In the genomic region with DNA sequence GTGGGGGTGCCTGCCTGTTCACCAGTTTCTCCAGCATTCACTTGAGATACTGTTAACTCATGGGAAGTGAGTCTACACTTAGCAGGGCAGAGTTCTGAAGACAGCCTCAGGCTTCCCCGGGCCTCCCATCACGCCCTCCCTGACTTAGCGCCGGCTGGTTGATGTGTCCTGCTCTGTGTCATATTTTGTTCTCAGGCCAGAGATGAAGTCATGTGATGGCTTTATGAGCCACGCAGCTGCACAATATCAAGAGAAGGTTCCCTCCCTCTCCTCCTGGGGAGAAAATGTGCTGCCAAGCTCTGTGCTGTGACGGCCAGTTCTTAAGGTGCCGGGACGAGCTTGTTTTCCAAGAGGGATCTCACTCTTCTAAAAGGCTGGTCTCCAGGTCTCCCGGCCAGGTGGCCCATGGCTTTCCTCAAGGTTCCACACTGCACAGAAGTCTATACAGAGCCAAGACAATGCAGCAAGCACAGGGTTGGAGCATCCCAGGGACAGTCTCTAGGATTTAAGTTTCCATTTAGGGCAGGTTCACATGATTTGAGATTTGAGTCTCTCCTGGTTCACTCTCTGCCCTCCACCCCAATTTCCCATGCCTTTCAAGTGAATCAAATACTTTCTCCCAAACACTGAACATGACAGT, we compare ENCODE assay signal across 9 mouse cellular contexts.
DNase-seq lines count a peak whose midpoint lies in the region; ATAC-seq and TF ChIP-seq lines count a peak whose summit lies in the region.
"Had no signal": no experiment of that assay in that cellular context is flagged by ENCODE, and none has a peak within 500 bp of the region (broad histone marks: within the 10 kb centered on the region; RNA-seq: fewer than 3 reads in every experiment).

No protein-coding gene starts in this region.

- 77% methylated on average over 9 of the region's 9 CpGs for WGBS in heart, embryonic 10.5 days
- 40% methylated on average over 9 of the region's 9 CpGs for WGBS in heart, adult 2 months
- 49% methylated on average over 9 of the region's 9 CpGs for WGBS in kidney, postnatal 0 days

- TF ChIP-seq EP300 in heart, adult 2 months (IDR thresholded peaks at IDR 0.05; ENCODE audit: insufficient read depth, low read depth, low read length): peak; percentile 87

- H3K27me3 ChIP-seq in heart, embryonic 10.5 days (ENCODE audit: insufficient read depth, poor library complexity, severe bottlenecking): no peaks in the 10 kb centered on the region
- H3K27me3 ChIP-seq in heart, adult 2 months (ENCODE audit: control insufficient read depth, insufficient read depth, low read length): no peaks in the 10 kb centered on the region
- no peaks in the 10 kb centered on the region for H3K27me3 ChIP-seq in kidney, postnatal 0 days (ENCODE audit: insufficient read depth, low read length)

- TF ChIP-seq POLR2A in heart, adult 2 months (IDR thresholded peaks at IDR 0.05; ENCODE audit: insufficient read depth, low read depth, low read length): no peak

- no peaks in the 10 kb centered on the region for H3K36me3 ChIP-seq in heart, embryonic 10.5 days
- no peaks in the 10 kb centered on the region for H3K36me3 ChIP-seq in heart, adult 2 months (ENCODE audit: control insufficient read depth, insufficient read depth, low read length)
- H3K36me3 ChIP-seq in kidney, postnatal 0 days (ENCODE audit: insufficient read depth, low read length): no peaks in the 10 kb centered on the region

- peaks cover 3% of the 10 kb centered on the region for H3K4me1 ChIP-seq in heart, embryonic 10.5 days
- H3K4me1 ChIP-seq in heart, adult 2 months (ENCODE audit: control insufficient read depth, insufficient read depth, low read length): no peaks in the 10 kb centered on the region
- 0 out of 2 replicates have a peak, but pooled peaks cover 2% of the 10 kb centered on the region for H3K4me1 ChIP-seq in kidney, postnatal 0 days (replicated peaks; ENCODE audit: insufficient read depth, low read length)

- no peak overlapping the region for H3K9ac ChIP-seq in heart, adult 2 months (ENCODE audit: low read depth, low read length)
- H3K9ac ChIP-seq in kidney, postnatal 0 days (ENCODE audit: low read depth, low read length): no peak overlapping the region

- no peaks in the 10 kb centered on the region for H3K79me2 ChIP-seq in heart, adult 2 months (replicated peaks; ENCODE audit: control insufficient read depth, insufficient read depth, low read length)

- no peak overlapping the region; the same call in 1 of the 2 replicates for H3K27ac ChIP-seq in heart, embryonic 10.5 days
- H3K27ac ChIP-seq in heart, adult 2 months: peak overlapping the region; percentile 54
- H3K27ac ChIP-seq in kidney, postnatal 0 days: no peak overlapping the region
- no peak overlapping the region for H3K27ac ChIP-seq in left cerebral cortex, adult 2 months
- H3K27ac ChIP-seq: macrophage had no signal

- ATAC-seq in kidney, postnatal 0 days (replicated peaks; ENCODE audit: low FRiP score, low read depth): peak; percentile 72; the same call in 1 of the 2 replicates
- ATAC-seq in activated CD4-positive, CD25-positive, alpha-beta regulatory T cell, adult 4 months: no peak

- intact Hi-C loops in heart, adult 2 months (cut with DNase I): no loop called here
- intact Hi-C loops in left cerebral cortex, adult 2 months (cut with DNase I): no loop called here

- DNase-seq in heart, adult 11 months: peak; percentile 99
- no peak for DNase-seq in heart, embryonic 10.5 days (ENCODE audit: low spot score)
- peak; percentile 70 to 83 for DNase-seq in heart, adult 2 months
- DNase-seq in kidney, postnatal 0 days (ENCODE audit: low spot score): peak; percentile 88
- DNase-seq in skeletal muscle tissue, adult 2 months (ENCODE audit: low read depth, low spot score): peak; percentile 86
- DNase-seq in cerebellum, postnatal 4 days (ENCODE audit: low spot score in 2 of 2): no peak
- DNase-seq in left cerebral cortex, adult 2 months (ENCODE audit: extremely low spot score in 1 of 2, low spot score in 2 of 2): no peak

- TF ChIP-seq CTCF in heart, adult 2 months (IDR thresholded peaks at IDR 0.05): no peak
- TF ChIP-seq CTCF in kidney, postnatal 0 days (IDR thresholded peaks at IDR 0.05; ENCODE audit: low read depth): no peak
- no peak for TF ChIP-seq CTCF in left cerebral cortex, adult 2 months (IDR thresholded peaks at IDR 0.05)

- no peak overlapping the region for H3K4me2 ChIP-seq in kidney, postnatal 0 days (ENCODE audit: low read length)

- no peak overlapping the region for H3K4me3 ChIP-seq in heart, embryonic 10.5 days
- H3K4me3 ChIP-seq in heart, adult 2 months: no peak overlapping the region
- no peak overlapping the region for H3K4me3 ChIP-seq in kidney, postnatal 0 days (replicated peaks; ENCODE audit: low read depth, low read length)
- H3K4me3 ChIP-seq in left cerebral cortex, adult 2 months: no peak overlapping the region

- H3K9me3 ChIP-seq in heart, embryonic 10.5 days: no peaks in the 10 kb centered on the region
- H3K9me3 ChIP-seq in kidney, postnatal 0 days (replicated peaks; ENCODE audit: low read length): peaks cover 4% of the 10 kb centered on the region; the same call in 1 of the 2 replicates

Comparison
In these comparisons a context has a peak if more than half of its experiments do, and no peak if none do; other contexts are left out.
1. DNase-seq: peak in heart, adult 11 months (single experiment), heart, adult 2 months (2 of 2), kidney, postnatal 0 days (single experiment) and skeletal muscle tissue, adult 2 months (single experiment); none in heart, embryonic 10.5 days (single experiment), cerebellum, postnatal 4 days (0 of 2) and left cerebral cortex, adult 2 months (0 of 2).